Mouse (Mus musculus): ENCODE measurements around the gene Nxph4. TPM values are rescaled to one million over a fixed set of nuclear protein-coding genes. Genes with fewer than 3 reads are reported as not detected.

Gene Nxph4
- polyA plus RNA-seq, 1 experiment: not detected

DNA sequence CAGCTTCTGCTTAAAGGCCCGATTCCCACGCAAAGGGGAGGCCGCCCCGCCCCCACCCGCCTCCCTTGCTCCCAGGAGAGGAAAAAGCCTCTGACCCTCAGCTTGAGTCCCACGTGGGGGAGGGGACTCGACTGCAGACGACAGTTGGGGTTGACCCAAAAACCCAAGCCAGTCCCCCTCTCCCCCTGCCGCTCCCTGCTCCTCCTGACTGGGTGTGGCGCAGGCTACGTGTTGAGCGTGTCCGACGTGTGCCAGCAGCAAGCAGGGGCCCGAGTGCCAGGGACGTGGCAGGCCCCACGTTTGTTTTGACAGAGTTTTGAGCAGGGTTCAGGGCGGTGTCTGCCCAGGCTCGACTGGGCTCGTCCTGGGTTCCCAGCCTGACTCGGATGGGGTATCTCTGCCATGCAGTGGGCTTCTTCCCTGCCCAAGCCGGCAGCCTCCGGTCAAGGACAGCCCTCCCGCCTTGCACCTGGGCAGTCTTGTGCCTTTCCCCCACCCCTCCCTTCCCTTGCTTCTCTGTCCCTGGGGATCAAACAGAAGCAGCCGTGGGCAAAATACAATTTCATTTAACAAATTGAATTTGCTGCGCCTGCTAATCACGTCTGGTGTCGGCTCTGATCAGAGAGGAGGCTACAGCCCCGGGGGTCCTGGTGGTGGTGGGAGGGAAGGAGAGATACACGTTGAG lies 17.6 kb downstream of the Nxph4 start:
- no peak overlapping the region for H3K27ac ChIP-seq (ENCODE audit: control insufficient read depth, insufficient read depth, low read depth, low read length, poor library complexity)
- no peak overlapping the region for H3K4me3 ChIP-seq (replicated peaks; ENCODE audit: control insufficient read depth, low read depth, low read length)
- peaks cover 1% of the 10 kb centered on the region; the same call in 1 of the 2 replicates for H3K4me1 ChIP-seq (ENCODE audit: control insufficient read depth, insufficient read depth, low read length)
- 66% methylated on average over 30 of the region's 30 CpGs for WGBS
- TF ChIP-seq POLR2A (IDR thresholded peaks at IDR 0.05; ENCODE audit: borderline replicate concordance, control insufficient read depth, low read depth, low read length) (no peak), CTCF (IDR thresholded peaks at IDR 0.05; ENCODE audit: control insufficient read depth, insufficient read depth, low read length) (no peak)

DNA sequence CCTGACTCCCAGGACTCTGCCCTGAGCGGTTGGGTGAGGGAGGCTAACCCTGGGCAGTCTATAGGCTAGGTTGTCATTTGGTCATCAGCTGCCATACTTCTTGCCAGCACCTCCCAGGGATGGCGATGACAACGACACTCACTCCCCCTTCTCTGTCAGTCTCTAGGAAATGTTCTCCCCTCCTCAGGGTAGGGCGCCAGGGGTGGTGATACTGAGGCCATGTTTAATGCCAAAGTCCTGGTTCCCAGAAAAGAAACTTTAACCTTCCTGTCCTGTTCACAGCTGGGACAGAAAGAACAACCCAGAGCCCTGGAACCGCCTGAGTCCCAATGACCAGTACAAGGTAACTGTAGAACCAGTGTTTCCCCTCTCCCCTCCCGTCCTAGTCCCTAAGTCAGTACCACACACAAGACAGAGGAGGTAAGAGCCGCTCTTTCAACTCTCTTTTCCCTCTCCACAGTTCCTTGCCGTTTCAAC lies 18.3 kb downstream of the Nxph4 start:
- no peak overlapping the region for H3K27ac ChIP-seq (ENCODE audit: control insufficient read depth, insufficient read depth, low read depth, low read length, poor library complexity)

DNA sequence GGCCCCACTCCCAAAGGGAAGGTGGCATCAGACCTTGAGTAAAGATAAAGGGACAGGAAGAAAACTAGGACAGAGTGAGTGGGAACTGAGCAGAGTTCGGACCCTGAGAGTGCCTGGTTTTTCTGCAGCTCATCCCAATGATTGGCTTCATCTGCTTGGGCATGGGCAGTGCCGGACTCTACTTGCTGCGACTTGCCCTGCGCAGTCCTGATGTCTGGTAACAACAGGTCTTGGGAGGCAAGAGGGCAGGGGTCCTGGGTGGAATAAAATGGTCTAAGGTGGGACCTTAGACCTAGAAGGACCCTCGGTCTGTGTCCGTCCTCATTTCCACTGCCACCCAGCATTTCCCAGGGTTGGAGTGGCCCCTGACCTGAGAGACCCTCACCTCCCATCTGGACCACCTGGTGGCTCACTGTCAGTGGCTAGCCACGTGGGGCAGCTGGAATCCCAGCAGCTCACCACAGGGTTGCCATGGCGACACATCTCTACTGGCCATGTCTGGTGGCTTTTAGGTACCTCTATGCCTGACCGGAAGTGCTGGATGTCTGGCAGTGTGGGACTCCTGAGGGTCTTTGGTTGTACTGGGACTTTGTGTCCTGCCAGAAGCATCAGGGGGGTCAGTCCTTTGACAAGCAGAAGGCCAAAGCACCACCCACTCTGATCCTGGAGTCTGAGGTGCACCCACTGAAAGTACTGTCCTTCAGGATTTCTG lies 18.9 kb downstream of the Nxph4 start:
- no peak for TF ChIP-seq POLR2A (IDR thresholded peaks at IDR 0.05; ENCODE audit: borderline replicate concordance, control insufficient read depth, low read depth, low read length)
- no peak for TF ChIP-seq CTCF (IDR thresholded peaks at IDR 0.05; ENCODE audit: control insufficient read depth, insufficient read depth, low read length)
- Histone ChIP-seq H3K27ac (ENCODE audit: control insufficient read depth, insufficient read depth, low read depth, low read length, poor library complexity) (no peak overlapping the region), H3K4me1 (ENCODE audit: control insufficient read depth, insufficient read depth, low read length) (peaks cover 1% of the 10 kb centered on the region; the same call in 1 of the 2 replicates), H3K4me3 (replicated peaks; ENCODE audit: control insufficient read depth, low read depth, low read length) (no peak overlapping the region)
- 44% methylated on average over 9 of the region's 9 CpGs for WGBS

More for the DNA sequence above, 18.3 kb downstream of the Nxph4 start:
- 48% methylated on average over 8 of the region's 8 CpGs for WGBS
- no peak for TF ChIP-seq POLR2A (IDR thresholded peaks at IDR 0.05; ENCODE audit: borderline replicate concordance, control insufficient read depth, low read depth, low read length)
- no peak for TF ChIP-seq CTCF (IDR thresholded peaks at IDR 0.05; ENCODE audit: control insufficient read depth, insufficient read depth, low read length)
- Histone ChIP-seq H3K4me1 (ENCODE audit: control insufficient read depth, insufficient read depth, low read length) (peaks cover 1% of the 10 kb centered on the region; the same call in 1 of the 2 replicates), H3K4me3 (replicated peaks; ENCODE audit: control insufficient read depth, low read depth, low read length) (no peak overlapping the region)

DNA sequence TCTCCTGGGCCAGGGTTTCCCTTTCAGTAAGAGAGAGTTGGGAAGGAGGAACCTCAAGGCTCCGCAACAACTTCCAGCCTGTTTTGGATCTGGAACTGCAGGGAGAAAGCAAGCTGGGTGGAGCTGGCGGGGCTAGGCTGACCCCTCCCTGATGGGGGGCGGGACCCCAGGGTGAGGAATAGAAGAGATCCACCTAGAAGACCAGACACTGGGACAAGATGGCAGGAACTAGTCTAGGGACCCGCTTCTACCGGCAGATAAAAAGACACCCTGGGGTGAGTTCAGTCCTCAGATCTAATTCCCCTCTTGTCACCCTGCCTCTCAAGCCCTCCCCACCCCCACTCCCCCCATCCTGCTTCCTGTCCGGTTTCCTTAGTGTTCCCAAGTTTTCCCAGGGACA lies 19.6 kb downstream of the Nxph4 start, which contains the start of gene Ndufa4l2:
Ndufa4l2 (plus strand) TSS at position 204 of the 400 bp plus-strand sequence.
- Histone ChIP-seq H3K4me1 (ENCODE audit: control insufficient read depth, insufficient read depth, low read length) (peaks cover 1% of the 10 kb centered on the region; the same call in 1 of the 2 replicates), H3K27ac (ENCODE audit: control insufficient read depth, insufficient read depth, low read depth, low read length, poor library complexity) (no peak within 1 kb of the TSS), H3K4me3 (replicated peaks; ENCODE audit: control insufficient read depth, low read depth, low read length) (no peak within 1 kb of the TSS)
- TF ChIP-seq CTCF (IDR thresholded peaks at IDR 0.05; ENCODE audit: control insufficient read depth, insufficient read depth, low read length) (no peak), POLR2A (IDR thresholded peaks at IDR 0.05; ENCODE audit: borderline replicate concordance, control insufficient read depth, low read depth, low read length) (no peak)
- WGBS: 27% methylated on average over 6 of the region's 6 CpGs

DNA sequence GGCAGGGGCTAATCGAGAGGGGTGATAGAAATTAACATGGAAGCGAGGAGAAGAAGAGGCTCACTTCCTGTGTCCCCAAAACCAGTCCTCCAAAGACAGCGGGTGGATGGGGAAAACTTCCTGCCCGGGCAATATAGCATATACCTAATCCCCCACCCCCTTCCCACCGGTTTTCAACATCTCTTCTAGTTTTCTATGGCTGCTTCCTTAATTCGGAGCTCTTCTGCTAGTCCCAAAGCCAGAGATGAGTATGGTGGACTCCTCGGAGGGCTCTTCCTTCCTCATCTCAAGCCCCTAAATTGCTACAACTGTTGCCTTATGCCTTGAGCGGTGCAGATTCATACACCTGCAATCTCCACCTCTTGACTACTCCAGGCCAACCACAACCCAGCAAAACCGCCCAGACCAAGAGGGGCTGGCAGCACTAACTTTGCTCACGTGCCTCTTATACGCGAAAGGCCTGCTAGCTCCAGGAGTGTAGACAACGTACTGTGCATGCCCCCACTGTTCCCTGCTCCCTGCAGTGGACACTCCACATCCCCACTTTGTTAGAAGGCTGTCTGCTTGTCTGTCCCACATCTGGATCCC lies 20.2 kb downstream of the Nxph4 start:
- no peak for TF ChIP-seq CTCF (IDR thresholded peaks at IDR 0.05; ENCODE audit: control insufficient read depth, insufficient read depth, low read length)
- no peak for TF ChIP-seq POLR2A (IDR thresholded peaks at IDR 0.05; ENCODE audit: borderline replicate concordance, control insufficient read depth, low read depth, low read length)
- Histone ChIP-seq H3K4me1 (ENCODE audit: control insufficient read depth, insufficient read depth, low read length) (peaks cover 1% of the 10 kb centered on the region; the same call in 1 of the 2 replicates), H3K4me3 (replicated peaks; ENCODE audit: control insufficient read depth, low read depth, low read length) (no peak overlapping the region), H3K27ac (ENCODE audit: control insufficient read depth, insufficient read depth, low read depth, low read length, poor library complexity) (no peak overlapping the region)
- WGBS: 5% methylated on average over 13 of the region's 13 CpGs

DNA sequence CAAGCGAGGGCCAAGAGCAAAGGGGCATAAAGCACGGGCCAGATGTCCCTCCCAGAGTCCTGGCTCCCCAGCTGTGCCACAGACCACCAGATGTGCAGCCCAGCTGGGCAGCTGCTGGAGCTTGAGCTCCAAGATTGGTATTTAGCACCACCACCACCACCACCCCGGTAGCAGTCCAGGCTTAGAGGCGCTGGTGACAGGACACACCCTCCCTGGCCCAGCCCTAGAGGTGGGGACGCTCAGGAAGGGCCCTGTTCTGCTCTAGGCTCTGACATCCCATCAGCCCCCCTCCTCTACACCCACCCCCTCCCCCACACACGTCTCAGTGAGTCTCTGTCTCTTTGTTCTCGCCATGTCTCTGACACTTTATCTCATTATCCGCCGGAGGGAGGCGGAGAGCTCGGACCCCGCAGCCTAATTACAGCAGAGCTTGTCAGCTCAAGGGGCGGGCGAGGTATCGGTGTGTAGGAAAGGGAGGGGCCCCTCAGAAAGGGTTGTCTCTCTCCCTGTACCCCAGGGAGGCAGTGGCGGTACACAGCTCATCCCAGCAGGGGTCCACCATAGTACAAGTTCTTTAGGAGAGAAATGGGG lies 20.8 kb downstream of the Nxph4 start:
- Histone ChIP-seq H3K4me3 (replicated peaks; ENCODE audit: control insufficient read depth, low read depth, low read length) (no peak overlapping the region), H3K27ac (ENCODE audit: control insufficient read depth, insufficient read depth, low read depth, low read length, poor library complexity) (no peak overlapping the region), H3K4me1 (ENCODE audit: control insufficient read depth, insufficient read depth, low read length) (peaks cover 1% of the 10 kb centered on the region; the same call in 1 of the 2 replicates)
- TF ChIP-seq CTCF (IDR thresholded peaks at IDR 0.05; ENCODE audit: control insufficient read depth, insufficient read depth, low read length) (no peak), POLR2A (IDR thresholded peaks at IDR 0.05; ENCODE audit: borderline replicate concordance, control insufficient read depth, low read depth, low read length) (no peak)
- 4% methylated on average over 16 of the region's 16 CpGs for WGBS

DNA sequence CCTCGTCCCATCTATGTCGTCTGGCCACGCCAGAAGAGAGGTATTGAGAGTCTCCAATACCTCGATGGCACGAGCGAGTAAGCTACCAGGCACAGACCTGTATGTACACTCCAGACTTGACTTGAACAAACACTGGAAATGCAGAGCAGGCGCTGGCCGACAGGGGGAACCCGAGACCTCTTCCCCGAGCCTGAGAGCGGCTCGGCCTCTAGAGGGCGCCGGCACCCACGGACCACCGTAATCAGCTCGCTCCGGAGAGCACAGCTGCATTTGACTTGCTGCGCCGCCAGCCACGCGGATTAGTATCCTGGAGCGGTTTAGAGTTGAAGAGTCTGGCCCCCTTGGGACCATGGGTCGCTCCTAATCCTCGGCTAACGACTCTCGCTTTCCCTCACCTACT lies 21.5 kb downstream of the Nxph4 start:
- peaks cover 1% of the 10 kb centered on the region; the same call in 1 of the 2 replicates for H3K4me1 ChIP-seq (ENCODE audit: control insufficient read depth, insufficient read depth, low read length)
- H3K27ac ChIP-seq (ENCODE audit: control insufficient read depth, insufficient read depth, low read depth, low read length, poor library complexity): no peak overlapping the region
- WGBS: under 1% methylated on average over 27 of the region's 27 CpGs
- TF ChIP-seq CTCF (IDR thresholded peaks at IDR 0.05; ENCODE audit: control insufficient read depth, insufficient read depth, low read length) (peak; percentile 99), POLR2A (IDR thresholded peaks at IDR 0.05; ENCODE audit: borderline replicate concordance, control insufficient read depth, low read depth, low read length) (no peak)
- H3K4me3 ChIP-seq (replicated peaks; ENCODE audit: control insufficient read depth, low read depth, low read length): no peak overlapping the region
